Mouse (Mus musculus) mesoderm, embryonic 11.5 days (tissue): ENCODE measurements around the gene Abat.

Source experiments
- DNase-seq: peaks from one replicate; pipeline ENCODE4 v3.0.0-alpha.2; 2012; ENCODE audit warnings: low read depth, low spot score

Abat gene

DNA sequence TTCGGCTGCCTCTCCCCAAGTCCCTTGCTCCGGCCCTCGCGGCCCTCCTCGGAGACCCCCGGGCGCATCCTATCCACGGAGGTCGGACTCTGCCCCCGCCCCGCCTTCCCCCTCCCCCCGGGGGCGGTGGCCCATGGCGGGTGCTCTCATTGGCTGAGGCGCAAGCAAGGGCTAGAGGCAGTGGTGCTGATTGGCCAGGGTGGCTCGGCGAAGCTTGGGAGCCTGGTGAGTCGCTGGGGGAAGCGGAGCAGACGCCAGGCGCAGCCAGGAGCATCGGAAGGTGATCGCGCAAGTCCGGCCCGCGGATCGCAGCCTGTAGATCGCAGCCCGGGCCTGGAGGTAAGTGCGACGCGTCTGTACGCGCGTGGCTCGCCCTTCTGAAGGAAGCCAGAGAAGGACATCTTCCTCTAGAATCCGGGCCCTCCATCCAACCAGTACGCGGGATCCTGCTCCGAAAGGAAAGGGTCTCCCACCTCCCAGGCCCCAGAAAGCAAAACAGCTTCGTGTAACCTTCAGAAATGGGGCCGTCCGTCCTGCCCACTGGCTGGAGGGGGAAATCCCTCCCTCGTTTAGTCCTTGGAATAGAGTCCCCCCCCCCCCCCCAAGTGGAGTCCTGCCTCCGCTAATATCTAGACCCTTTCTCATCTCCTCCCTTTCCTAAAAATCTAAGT lies at the start of gene Abat:
Gene Abat, plus strand, starts transcription at position 194 of the 671 bp plus-strand sequence.
- DNase-seq, result peak; percentile 94

DNA sequence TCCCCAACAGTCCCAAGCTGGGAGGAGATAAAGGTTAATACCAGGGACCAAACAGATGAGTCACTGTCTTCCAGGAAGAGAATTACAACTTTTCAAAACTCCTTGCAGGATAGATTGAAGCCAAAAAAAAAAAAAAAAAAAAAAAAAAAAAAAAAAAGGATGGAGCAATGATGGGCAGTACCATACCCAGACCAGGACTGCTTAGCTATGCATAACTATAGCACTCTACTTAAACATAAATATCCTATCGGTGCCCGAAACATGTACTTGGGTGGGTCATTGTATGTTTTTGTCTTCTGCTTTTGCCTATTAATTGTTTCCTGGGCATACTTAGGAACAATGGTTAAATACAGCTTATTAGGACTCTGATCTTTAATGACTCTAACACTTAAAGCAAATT lies 43.1 kb upstream of the Abat start:
- DNase-seq, result no peak

DNA sequence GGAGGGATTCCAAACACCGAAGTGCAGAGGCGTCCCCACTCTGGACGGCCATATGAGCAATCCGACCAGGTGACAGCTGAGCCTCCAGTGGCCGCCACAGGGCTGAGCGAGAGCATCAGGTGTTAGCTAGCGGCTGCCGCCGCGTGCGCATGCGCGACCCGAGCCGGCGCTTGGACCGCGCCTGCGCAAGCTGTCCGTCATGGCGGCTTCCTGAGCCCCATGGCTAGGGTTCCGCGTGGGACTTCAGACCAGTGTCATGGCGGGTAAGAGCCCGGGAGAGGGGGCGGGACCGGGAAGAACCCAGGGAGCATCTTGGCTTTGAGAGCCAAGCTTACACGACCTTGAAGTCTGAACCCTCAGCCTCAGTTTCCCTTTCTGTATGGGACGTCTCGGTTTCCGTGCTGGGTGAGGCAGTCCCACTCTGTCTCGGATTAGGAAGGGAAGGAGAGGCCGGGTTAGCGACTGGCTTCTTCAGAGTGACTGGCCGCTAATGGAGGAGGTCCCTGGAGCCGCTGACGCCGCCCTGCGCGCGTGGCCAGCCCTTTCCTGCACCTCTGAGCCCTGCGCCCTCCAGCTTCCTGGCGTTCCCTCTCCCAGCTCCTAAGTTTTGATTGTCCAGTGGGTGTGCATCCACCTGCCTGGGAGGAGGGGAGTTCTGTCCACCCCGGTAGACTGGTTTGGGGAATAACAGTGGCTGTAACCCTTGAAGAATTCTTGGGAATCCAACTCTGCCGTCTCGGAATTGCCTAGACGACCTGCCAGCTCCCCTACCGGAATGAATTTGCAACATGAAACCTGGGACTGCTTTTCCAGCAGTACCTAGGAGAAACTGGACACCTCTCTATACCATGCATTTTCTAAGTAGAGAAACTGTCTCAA lies 42.4 kb upstream of the Abat start, which contains the start of gene Mettl22:
Gene Mettl22, plus strand, starts transcription at position 186 of the 879 bp plus-strand sequence.
- peak; percentile 95 for DNase-seq

DNA sequence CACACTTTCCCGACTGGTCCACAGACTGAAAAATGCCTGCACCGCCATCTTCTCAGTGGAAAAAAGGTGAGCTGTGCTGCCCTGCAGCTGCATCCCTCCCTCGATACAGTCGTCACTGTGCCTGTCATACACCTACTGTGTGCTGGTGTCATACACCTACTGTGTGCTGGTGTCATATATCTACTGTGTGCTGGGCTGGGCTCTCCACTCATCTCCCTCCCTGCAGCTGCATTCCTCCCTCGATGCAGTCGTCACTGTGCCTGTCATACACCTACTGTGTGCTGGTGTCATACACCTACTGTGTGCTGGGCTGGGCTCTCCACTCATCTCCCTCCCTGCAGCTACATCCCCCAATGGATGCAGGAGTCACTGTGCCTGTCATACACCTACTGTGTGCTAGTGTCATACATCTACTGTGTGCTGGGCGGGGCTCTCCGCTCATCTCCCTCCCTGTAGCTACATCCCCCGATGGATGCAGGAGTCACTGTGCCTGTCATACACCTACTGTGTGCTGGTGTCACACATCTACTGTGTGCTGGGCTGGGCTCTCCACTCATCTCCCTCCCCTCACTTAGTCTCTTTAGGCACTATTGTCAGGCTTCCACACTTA lies 25.7 kb upstream of the Abat start:
- DNase-seq, result no peak

DNA sequence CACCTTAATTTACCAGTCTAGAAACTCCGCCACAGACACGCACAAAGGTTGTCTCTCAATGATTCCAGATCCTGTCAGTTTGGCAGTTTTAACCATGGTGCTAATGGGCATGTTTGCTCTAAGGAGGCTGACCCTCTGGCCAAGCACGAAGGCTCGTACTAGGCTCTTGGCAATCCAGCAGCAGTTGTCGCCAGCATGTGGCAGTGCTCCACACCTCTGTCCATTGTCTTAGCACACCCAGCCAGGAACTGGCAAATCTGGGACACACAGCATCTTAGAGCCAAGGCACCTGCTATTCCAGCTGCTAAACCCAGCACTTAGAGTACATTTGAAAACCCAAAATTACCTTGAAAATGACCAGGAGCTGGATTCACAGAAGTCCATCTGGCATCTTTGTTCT lies 23.9 kb upstream of the Abat start:
- DNase-seq, result no peak

DNA sequence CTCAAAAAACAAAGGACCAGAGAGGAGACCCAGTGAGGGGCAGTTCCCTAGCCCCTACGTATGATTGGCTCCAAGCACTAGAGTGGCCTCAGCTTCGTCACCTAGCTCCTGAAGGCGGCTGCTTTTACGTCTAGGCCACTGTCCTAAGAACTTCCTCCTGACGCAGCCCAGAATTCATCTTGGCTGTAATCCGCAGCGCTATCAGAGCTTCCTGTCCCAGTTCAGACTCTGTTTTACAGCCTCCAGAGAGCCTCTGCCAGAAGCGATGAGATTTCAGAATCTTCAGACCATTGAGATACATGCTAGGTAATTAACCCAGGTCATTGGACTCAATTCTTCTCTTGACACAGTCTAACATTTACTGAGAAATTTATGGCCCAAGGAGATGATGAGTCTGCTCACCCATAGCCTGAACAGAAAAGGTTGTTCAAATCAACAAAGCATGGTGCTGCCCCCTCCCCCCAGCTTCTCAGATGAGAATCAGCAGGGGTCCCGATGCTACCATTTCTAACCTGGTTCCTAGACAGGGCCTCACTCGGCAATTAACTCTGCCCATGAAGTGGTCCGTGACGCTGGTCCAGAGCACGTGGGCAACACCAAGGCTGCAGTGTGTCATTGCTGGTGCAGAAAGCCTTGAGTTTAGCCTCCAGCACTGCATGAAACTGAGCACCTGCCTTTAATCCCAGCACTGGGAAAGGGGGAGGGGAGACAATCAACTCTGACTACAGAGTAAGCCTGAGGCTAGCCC lies 21.3 kb upstream of the Abat start:
- DNase-seq, result peak; percentile 46

DNA sequence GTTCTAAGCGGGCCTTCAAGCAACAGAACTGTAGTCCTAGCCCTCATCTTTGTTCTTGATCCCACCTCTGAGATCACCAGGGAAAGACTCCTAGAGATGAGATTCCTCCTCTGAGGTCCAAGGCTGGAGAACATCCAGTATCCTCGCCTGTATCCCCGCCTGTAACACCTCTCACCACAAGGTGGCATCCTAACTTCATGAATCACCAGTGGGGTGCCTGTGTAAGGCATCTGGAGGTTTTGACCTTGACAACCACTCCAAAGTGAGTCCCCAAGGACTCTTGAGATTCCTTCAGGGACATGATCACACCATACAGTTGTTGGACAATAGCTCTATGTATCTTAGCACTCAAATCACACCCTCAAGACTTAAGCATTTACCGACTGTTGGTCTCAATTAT lies 19.0 kb upstream of the Abat start:
- DNase-seq, result peak; percentile 86

DNA sequence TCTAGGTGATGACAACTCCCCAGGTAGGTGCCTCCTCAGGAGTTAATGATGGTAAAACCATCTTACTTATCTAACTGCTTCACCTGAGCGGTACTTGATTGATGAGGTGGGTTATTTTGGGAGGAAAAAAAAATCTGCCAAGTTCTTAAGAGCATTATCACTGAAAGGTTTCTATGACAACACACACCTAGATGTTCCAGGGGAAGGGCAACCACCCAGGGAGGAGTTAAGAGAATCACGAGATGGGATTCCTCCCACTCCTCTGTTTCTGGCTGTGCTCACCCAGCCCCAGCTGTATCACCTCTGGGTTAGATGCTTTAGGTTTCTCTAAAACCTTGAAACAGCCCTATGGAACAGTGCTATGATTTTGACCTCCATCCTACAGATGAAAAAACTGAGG lies 16.3 kb upstream of the Abat start:
- no peak for DNase-seq

DNA sequence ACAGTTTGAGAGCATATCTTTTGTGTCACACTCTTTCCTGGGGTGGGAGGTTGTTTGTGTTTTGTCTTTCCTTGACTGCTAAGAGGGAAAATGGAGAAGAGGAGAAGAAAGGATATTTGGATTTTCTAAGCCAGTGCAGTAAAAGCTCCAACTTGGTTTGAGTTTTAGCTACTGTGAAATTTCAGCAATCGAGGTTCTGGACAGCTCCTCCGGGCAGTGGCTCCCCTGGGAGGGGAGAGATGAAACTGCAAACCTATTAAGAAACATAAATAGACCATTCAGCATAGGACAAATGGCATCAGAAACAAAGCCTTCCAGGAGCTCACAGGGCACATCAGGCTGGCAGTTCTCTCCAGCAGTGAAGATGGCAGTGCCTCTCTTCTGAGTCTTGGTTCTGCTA lies 9.0 kb upstream of the Abat start:
- no peak for DNase-seq

DNA sequence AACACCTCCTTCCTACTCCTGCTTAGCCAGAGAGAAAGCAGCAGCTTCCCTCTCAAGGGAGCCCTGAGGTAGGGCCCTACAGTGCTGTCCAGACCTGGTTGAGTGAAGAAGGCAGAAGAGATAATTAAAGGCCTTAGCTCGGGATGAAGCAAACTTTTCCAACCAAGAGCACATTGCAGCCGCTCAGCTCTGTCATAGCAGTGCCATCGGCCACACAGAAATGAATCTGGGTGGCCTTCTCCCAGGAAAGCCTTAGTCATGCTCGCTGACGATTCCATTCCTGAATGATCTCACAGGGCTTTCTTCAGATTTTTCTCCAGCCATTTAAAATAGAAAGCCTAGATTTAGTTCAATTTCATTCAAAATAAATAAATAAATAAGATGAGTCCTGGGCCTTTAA lies 3.3 kb upstream of the Abat start:
- DNase-seq, result no peak

DNA sequence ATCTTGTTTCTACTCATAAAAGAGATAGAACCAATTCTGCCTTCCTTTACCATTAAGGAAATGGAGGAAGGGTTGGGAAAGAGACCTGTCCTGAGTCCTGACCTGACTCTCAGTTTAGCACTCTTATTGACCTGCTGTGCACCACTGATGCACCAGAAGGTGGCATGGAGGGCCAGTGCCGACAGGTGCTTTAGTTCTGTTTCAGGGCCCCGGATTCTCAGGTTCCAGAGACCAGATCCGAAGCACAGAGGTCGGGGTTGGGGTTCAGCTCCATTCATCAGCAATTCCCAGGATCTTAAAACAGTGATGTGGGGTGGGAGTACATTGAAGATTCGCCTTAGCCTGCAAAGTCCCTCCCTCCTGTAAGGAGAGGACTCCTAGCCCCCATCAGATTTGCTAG lies 399 bp upstream of the Abat start:
- no peak for DNase-seq

DNA sequence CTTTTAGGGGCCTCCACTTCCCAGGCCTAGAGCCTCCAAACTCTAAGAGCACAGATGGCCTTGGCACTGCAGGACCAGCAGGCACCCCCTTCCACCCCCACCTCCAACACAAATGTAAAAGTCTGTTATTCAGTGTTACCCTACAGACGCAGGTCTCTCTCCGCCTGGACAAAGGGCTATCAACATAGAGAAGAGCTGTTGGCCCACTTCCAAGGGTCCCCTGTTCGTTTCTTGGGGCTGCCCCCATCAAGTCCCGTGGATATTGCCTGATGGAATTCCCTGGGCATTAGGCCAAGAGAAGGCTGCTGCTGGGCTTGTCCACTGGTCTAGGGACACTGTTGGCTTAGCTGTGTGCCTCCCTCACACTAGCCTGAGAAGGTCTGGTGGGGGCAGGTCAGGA lies 951 bp downstream of the Abat start:
- no peak for DNase-seq

DNA sequence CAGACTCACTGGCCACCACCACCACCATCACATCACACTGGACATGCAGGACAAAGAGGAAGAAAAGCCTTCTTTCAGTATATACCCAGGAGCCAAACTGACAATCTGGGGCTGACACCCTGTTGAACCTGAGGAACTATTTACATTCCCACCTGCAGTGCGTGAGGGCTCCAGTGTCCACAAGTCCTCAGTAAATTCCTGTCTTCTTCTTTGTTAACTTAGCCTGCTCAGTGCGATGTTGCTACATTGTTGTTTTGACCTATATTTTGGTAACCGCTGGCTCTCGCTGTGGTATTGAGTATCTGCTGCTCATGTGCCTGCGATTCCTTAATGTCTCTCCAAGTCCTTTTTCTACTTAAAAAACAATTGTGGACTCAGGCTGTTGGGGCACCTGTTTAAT lies 7.3 kb downstream of the Abat start:
- no peak for DNase-seq

DNA sequence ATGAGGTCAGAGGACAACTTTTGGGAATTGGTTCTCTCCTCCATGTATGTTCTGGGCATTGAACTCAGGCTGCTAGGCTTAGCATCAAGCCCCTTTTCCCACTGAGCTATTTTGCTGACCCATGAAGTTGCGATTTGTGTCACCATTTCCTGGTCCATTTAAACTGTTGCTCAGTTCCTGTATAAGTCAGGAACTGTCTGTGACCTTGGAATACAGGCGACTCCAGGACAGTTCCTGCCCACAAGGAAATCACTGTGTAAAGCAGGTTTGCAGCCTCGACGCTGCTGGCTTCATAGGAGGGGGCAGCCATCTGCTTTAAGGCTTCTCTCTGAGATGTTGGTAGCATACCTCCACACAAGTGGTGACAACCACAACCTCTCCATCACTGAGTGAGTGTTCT lies 8.1 kb downstream of the Abat start:
- DNase-seq, result no peak

DNA sequence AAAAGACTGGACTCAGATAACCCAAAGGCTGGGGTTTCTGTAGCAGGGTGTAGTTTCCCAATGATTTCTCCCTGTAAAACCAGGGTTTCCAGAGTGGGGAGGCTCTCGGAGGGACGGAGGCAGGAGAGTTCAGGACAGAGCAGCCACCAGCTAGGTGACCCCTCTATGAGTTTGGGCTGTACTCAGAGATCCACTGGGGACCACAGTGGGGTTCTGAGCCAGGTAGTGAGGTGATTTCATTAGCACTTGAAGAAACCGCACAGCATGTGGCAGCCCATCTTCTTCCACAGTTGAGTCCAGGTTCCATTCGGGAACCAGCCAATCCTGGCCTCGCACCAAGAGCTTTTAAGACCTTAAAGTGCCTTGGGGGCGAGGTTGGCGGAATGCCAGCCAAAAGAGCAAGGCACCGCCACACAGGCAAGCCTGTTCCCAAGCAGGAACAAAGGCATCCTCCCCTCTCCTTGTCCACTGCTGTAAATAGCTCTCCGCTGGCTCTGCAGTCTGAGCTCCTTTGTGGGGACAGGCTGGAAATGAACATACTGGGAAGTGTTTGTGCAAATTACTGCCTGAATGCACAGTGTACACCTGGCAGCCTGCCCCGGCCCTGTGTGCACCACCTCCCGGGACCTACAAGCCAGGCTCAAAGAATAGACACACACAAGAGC lies 10.4 kb downstream of the Abat start:
- peak; percentile 65 for DNase-seq

DNA sequence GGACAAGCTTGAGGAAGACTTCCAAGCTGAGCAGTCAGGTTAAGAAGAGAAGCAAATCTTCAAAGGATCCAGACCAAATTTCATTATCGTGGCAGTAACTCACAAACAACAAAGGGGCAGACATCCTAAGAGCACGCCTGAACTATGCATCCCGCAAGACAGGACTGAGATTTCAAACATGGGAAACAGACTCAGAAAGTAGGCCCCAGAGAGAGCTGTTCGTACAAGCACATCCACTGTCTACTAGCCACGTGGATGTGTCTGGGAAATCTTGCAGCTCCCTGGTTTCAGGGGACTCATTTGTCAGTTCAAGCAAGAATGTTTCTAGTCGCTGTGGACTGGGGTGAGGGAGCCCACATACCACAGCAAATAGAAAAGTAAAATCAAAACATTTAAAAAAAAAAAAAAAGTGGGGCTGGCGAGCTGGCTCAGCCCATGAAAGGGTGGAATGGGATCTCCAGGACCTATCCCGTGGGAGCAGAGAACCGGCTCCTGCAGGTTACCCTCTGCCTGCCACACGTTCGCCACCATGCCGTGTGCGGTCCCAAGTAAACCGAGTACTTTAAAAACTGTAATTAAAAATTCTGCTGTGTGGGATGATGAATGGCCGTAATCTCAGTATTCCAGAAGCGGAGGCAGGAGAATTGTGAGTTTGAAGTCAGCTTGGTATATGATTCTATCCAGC lies 11.1 kb downstream of the Abat start:
- DNase-seq, result peak; percentile 59

DNA sequence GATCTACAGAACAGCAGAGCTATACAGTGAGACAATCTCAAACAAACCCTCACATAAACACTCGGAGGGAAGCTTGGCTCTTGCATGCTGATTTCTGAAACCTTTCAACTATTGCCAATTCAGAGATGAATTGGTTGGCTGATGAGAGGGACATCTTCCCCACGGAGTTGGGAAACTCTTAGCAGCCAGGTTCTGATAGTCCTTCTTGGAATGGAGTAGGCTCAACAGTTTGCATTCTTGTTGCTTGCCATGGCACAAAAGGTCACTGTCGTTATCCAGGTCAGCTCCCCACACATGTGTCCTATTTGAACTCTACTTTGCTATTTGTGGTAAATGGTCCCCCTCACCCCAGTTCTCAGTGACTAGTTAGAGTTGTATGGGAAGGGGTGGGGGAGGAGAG lies 12.1 kb downstream of the Abat start:
- no peak for DNase-seq

DNA sequence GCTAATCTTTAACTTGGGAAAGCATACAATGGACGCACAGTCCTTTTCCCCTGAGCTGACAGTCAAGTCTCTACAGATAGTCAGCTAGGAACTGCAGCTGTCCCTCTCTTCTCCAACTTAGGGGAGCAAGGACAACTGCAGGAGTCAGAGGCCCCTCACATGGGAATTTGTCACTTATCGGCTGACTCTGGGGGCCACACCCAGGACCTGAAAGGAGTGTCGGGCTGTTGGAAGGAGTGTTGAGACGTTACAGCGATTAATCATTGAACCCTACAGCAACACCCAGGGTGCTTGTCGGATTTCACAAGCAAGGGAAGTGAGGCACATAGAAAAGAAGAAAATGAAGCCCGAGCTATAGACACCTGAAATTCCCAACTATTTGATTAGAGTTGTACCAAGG lies 12.6 kb downstream of the Abat start:
- no peak for DNase-seq

DNA sequence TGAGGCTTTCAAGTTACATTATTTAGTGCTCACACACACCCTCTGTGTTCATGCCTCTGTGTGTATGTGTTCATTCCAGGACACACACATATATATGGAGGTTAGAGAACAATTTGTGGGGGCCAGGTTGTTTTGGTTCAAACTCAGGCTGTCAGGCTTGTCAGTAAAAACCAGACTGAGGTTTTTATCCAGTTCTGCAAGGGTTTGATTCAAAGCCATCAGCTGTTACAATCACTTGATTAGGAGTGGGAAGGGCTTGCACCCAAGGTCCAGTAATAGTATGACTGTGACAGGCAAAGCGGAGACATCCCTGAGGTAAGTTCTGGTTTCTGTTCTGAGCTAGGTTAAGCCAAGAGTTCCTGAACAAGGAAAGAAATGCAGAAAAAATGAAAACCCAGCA lies 16.2 kb downstream of the Abat start:
- DNase-seq, result no peak

DNA sequence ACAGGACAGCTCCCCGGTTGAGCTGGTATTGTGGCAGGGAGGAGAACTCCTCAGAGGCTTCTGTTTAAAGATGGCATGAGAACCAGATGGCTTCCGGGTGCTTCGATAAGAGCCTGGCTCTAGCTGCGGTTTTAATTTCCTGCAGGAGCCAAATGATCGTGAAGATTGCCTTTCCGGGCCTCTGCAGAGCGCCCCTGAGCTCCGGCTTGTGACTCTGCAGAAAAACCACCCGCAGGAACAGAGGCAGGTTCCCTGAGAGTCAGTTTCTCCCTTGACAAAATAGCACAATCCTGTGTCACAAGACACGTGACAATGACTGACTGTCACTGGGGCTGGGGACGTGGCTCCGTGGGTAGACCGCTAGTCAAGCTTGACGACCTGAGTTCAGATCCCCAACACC lies 16.8 kb downstream of the Abat start:
- no peak for DNase-seq

DNA sequence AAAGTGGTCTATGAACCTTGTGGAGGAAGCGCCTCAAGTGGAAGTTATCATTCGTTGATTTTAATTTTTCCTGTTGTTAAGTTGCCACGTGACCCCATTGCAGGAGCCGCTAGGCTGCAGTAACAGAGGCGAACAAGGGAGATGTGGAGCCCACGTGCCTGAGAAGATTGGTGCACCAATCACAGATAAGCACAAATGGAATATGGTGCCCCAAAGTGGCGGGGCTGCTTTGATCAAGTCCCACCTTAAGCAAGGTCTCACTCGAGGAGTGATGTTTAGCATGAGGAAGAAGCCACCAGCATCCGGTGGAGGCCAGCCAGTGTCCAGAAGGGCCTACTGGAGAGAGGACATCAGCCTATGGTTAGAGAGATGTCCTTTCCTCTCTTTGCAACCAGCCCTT lies 19.2 kb downstream of the Abat start:
- no peak for DNase-seq
